Mouse (Mus musculus): ENCODE measurements at regions not wholly inside any gene's neighbourhood (a gene's known extent, or its start where the extent isn't known, plus 50 kb on each side); places are given as distances from the start of the nearest gene placed in this dataset.

DNA sequence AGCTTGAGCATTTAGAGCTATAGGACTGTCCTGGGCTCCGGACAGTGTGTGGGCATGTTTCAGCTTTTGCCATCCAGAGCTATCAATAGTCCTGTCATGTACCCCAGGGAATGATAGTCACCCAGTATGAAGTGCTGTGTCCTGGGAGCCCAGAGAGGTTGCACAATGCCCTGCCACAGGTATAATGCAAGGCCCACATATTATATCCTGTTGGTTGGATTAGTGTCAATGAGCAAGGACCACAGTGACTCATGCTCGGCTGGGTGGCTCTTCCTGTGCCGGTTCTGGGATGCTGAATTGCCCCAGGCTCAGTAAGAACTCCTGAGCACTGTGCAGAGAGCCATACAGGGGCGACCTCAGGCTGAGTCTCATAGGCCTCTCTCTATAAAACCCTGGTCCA is 54.5 kb upstream of the Ccnd1 start:
- no peak for TF ChIP-seq CTCF (IDR thresholded peaks at IDR 0.05; ENCODE audit: extremely low read depth, insufficient read depth, insufficient read length, insufficient replicate concordance)
- no peak for TF ChIP-seq POLR2A (IDR thresholded peaks at IDR 0.05; ENCODE audit: low read depth, low read length)
